Mouse (Mus musculus) olfactory bulb, adult 2 months (tissue): ENCODE data around the gene Ube2b.

ENCODE experiments used
- CTCF ChIP-seq: fragments of 200-500 bp; IDR thresholded peaks from 2 replicates; pipeline ENCODE4 v1.5.1; 2012; ENCODE audit warnings: low read depth, mild to moderate bottlenecking, low read length, moderate library complexity; ENCODE audit not compliant: insufficient read depth
- POLR2A ChIP-seq: fragments of 200-500 bp; IDR thresholded peaks from 2 replicates; pipeline ENCODE4 v1.6.1; 2012; ENCODE audit warnings: mild to moderate bottlenecking, low read depth, low read length, moderate library complexity; ENCODE audit not compliant: insufficient read depth

DNA sequence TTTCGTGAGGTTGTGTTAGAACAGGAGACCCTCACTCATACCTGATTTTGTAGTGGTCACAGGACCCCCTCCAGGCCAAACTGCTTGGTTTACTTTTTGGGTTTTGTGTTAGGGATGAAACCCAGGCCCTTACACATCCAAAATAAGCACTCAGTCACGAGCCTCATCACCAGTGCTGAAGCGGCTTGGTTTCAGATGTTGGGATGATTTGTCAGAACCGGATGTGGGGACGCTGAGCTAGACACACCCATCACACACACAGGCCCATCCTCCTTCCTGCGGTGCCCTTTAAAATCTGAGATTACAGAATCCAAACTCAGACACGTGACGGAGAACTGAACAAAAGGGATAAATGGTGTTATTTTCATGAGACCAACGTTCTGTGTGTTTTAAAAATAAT is 31.7 kb downstream of the Ube2b start:
- TF ChIP-seq CTCF (no peak), POLR2A (no peak)
